Mouse (Mus musculus) heart, adult 2 months (tissue): ENCODE results near the gene Golga2. TPM values are rescaled to one million over a fixed set of nuclear protein-coding genes. Genes with fewer than 3 reads are reported as not detected.

Experiments used
- DNase-seq, 2 experiments: peaks; one replicate each; pipeline ENCODE4 v3.0.0; 2021
- H3K27ac ChIP-seq: fragments of 200-600 bp; 2 replicates; pipeline ENCODE4 v1.8.1; 2022
- H3K27me3 ChIP-seq: fragments of 200-500 bp; 2 replicates; pipeline ENCODE4 v1.6.1; 2012; ENCODE audit warnings: mild to moderate bottlenecking, low read length, inconsistent platforms, mixed read lengths; ENCODE audit not compliant: control insufficient read depth, insufficient read depth
- H3K36me3 ChIP-seq: fragments of 200-500 bp; 2 replicates; pipeline ENCODE4 v1.6.1; 2012; ENCODE audit warnings: low read length, inconsistent platforms; ENCODE audit not compliant: control insufficient read depth, insufficient read depth
- H3K4me1 ChIP-seq: fragments of 200-500 bp; 2 replicates; pipeline ENCODE4 v1.6.1; 2011; ENCODE audit warnings: low read length; ENCODE audit not compliant: control insufficient read depth, insufficient read depth
- H3K4me3 ChIP-seq: fragments of 200-600 bp; 2 replicates; pipeline ENCODE4 v1.8.1; 2022
- H3K79me2 ChIP-seq: fragments of 200-500 bp; replicated peaks from 2 replicates; pipeline ENCODE4 v1.6.1; 2012; ENCODE audit warnings: mild to moderate bottlenecking, inconsistent platforms, low read length, moderate library complexity, mixed read lengths; ENCODE audit not compliant: control insufficient read depth, insufficient read depth
- H3K9ac ChIP-seq: fragments of 200-500 bp; 2 replicates; pipeline ENCODE4 v1.6.1; 2012; ENCODE audit warnings: low read depth, mild to moderate bottlenecking, control low read depth, inconsistent platforms, low read length, mixed read lengths
- CTCF ChIP-seq: fragments of 200-600 bp; IDR thresholded peaks from 2 replicates; pipeline ENCODE4 v1.8.1; 2022; ENCODE audit warnings: antibody characterized with exemption, mild to moderate bottlenecking, moderate library complexity
- EP300 ChIP-seq: fragments of 200-500 bp; IDR thresholded peaks from 2 replicates; pipeline ENCODE4 v1.6.1; 2011; ENCODE audit warnings: low read depth, low read length, control low read depth; ENCODE audit not compliant: insufficient read depth
- POLR2A ChIP-seq: fragments of 200-500 bp; IDR thresholded peaks from 2 replicates; pipeline ENCODE4 v1.6.1; 2011; ENCODE audit warnings: mild to moderate bottlenecking, low read depth, low read length, control low read depth; ENCODE audit not compliant: insufficient read depth
- WGBS: fragments of 180-500 bp; shearing (Covaris S2); methylation state at CpG from one replicate; pipeline ENCODE4 v1.1.7; 2018; 5-methylcytosine and 5-hydroxymethylcytosine counted together
- intact Hi-C: fragments of 180-260 bp; cut with DNase I; formaldehyde crosslinking; loops from one replicate; pipeline ENCODE4 v1.15.1; 2025
- polyA plus RNA-seq: library from polyadenylated mRNA; depleted of rRNA; stranded (reverse); fragments of >200 nt; gene quantifications from 2 replicates; pipeline ENCODE4 v1.2.3, GENCODE M21; 2012
- total RNA-seq, 2 experiments: library from RNA; stranded (reverse); gene quantifications; 2 replicates each; pipeline ENCODE4 v1.2.3; 2021

Golga2 gene
- total and polyA plus RNA-seq, 3 experiments, result 34.5 to 79.9 (median 69.8) TPM

DNA sequence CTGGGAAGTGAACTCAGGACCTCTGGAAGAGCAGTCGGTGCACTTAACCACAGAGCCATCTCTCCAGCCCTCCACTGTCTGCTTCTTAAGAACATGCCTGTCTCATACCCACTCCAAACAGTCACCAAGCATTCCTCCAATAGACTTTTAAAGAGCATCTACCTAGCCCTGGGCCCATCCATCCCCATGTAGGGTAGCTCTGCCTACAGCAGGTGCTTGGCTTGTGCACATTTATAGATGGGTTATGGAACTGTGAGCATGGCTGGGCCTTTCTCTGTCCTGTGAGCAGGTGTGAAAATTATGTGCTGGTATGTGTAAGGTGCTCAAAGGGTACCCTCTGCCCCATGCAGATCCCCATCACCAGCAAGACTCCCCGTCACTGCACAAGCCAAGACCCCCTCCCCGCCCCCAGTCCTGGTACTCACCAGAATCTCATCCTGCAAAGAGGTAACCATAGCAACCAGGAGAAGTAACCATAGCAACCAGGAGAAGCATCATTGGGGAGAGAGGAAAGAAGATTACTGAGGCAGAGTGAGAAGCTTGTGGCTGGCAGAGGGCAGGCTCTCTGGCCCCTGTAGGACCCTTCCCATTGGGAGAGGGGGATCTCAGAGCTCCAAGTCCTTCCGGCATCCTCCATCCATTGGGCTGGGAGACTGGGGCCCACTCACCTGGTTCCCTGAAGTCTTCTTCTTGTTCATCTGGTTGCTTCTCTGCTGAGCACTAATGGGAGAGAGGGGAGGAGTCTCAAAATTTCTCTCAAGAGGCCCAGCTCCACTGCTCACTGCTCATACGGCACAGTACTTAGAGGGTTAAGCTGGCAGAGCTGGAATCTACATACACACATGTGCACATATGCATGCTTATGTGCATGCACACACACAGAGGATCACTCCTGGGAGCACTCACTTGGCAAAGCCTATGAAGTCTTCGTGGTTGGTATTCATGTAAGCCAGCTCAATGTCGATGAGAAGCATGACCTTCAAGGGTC lies 35.9 kb downstream of the Golga2 start:
- Histone ChIP-seq H3K9ac (no peak overlapping the region), H3K4me3 (no peak overlapping the region), H3K27ac (no peak overlapping the region), H3K36me3 (no peaks in the 10 kb centered on the region), H3K4me1 (no peaks in the 10 kb centered on the region; the same call in 1 of the 2 replicates), H3K79me2 (no peaks in the 10 kb centered on the region), H3K27me3 (no peaks in the 10 kb centered on the region)
- TF ChIP-seq CTCF (no peak), POLR2A (no peak), EP300 (no peak)
- intact Hi-C loops, result no loop called here
- no peak for DNase-seq
- 77% methylated on average over 7 of the region's 7 CpGs for WGBS

DNA sequence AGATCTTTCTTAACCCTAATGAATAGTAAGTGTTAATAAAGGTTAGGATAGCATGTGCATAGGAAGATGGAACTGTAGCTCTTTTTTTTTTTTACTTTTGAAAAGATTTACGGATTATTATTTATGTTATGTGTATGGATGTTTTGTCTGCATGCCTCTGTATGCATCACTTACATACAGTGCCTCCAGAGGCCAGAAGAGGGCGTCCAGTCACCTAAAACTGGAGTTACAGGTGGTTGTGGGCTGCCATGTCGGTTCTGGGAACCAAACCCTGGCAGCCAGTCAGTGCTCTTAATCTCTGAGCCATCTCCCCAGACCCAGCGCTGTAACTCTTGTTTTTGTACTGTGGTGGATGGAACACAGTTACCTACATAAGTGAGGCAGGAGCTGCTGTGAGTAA lies 37.1 kb downstream of the Golga2 start:
- no peak for DNase-seq
- Histone ChIP-seq H3K27ac (no peak overlapping the region), H3K79me2 (no peaks in the 10 kb centered on the region), H3K9ac (no peak overlapping the region), H3K36me3 (no peaks in the 10 kb centered on the region), H3K4me3 (no peak overlapping the region), H3K27me3 (no peaks in the 10 kb centered on the region), H3K4me1 (no peaks in the 10 kb centered on the region; the same call in 1 of the 2 replicates)
- 65% methylated on average over 4 of the region's 4 CpGs for WGBS
- TF ChIP-seq CTCF, result 0 out of 2 replicates have a peak, but pooled peaks have one; percentile 12
- no peak for TF ChIP-seq EP300
- no peak for TF ChIP-seq POLR2A
- intact Hi-C loops, result no loop called here

DNA sequence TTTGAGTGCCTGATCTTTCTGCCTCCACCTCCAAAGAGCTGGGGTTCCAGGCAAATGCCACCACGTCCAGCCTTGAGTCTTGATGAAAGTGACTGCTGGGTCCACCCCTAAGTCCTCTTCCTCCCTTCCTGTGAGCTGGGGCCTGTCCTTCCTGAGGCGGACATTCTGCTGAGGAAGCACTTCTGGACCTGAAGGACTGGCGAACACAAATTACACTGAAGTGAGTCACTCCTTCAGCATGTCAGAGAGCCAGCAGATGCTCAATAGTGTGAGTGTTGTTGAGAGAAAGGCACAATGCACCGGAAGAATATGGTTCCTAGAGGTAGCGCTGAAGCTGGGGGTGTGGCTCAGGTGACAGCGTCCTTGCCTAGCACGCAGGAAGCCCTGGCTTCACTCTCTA lies 38.2 kb downstream of the Golga2 start:
- Histone ChIP-seq H3K9ac (no peak overlapping the region), H3K4me1 (no peaks in the 10 kb centered on the region; the same call in 1 of the 2 replicates), H3K79me2 (no peaks in the 10 kb centered on the region), H3K27ac (no peak overlapping the region), H3K4me3 (no peak overlapping the region), H3K36me3 (no peaks in the 10 kb centered on the region), H3K27me3 (no peaks in the 10 kb centered on the region)
- TF ChIP-seq EP300 (no peak), POLR2A (no peak), CTCF (no peak)
- DNase-seq, result peak in 1 of 2 experiments; percentile 19
- 24% methylated on average over 7 of the region's 7 CpGs for WGBS
- intact Hi-C loops, result no loop called here

DNA sequence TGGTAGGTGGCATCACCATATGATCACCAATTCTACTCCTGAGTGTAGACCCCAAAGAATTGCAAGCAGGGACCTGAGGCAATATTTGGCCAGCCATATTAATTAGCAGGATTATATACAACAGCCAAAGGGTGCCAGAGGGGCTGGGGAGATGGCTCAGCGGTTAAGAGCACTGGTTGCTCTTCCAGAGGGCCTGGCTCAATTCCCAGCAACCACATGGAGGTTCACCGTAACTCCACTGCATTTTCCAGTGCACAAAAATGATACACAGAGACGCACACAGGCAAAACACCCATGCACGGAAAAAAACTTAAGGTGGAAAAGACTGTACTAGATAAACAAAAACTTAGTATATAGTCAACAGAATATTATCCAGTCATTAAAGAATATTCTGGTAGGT lies 40.0 kb downstream of the Golga2 start:
- intact Hi-C loops, result no loop called here
- Histone ChIP-seq H3K4me1 (no peaks in the 10 kb centered on the region; the same call in 1 of the 2 replicates), H3K27me3 (no peaks in the 10 kb centered on the region), H3K27ac (no peak overlapping the region), H3K4me3 (no peak overlapping the region), H3K9ac (no peak overlapping the region), H3K36me3 (no peaks in the 10 kb centered on the region), H3K79me2 (no peaks in the 10 kb centered on the region)
- TF ChIP-seq POLR2A (no peak), CTCF (no peak), EP300 (no peak)
- 74% methylated on average over 4 of the region's 4 CpGs for WGBS
- no peak for DNase-seq

- intact Hi-C loops, result no loop called here
- Histone ChIP-seq H3K27ac (no peak overlapping the region), H3K4me3 (no peak overlapping the region), H3K79me2 (no peaks in the 10 kb centered on the region), H3K36me3 (no peaks in the 10 kb centered on the region), H3K9ac (no peak overlapping the region), H3K27me3 (no peaks in the 10 kb centered on the region; the same call in 1 of the 2 replicates), H3K4me1 (no peaks in the 10 kb centered on the region; the same call in 1 of the 2 replicates)
- WGBS, result 50% methylated on average over 13 of the region's 13 CpGs
- no peak for DNase-seq
- TF ChIP-seq POLR2A (no peak), EP300 (no peak), CTCF (no peak)
Measured at GRCm38 (mm10) chr2:32328911-32329460, 41.8 kb downstream of the Golga2 start.
